Mouse (Mus musculus): ENCODE results near the gene Gm49342. TPM values are rescaled to one million over a fixed set of nuclear protein-coding genes. Genes with fewer than 3 reads are reported as not detected.
"Not testable (repeated sequence)": the region's sequence is repeated elsewhere in the genome, so short reads cannot be mapped to it uniquely, and the experiment has no call there.

Gm49342 gene
- polyA plus RNA-seq, 1 experiment from 2014 or later, result not detected

GRCm38 (mm10) chr14:50930754-50931492, 13.4 kb upstream of the Gm49342 start, which contains the start of the genes Pip4p1 and Pnp:
Gene Pip4p1, minus strand, starts transcription at chr14:50930856.
Gene Pnp, plus strand, starts transcription at chr14:50931082.
- H3K27me3 ChIP-seq (ENCODE audit: insufficient read depth, low read length), result no peaks in the 10 kb centered on the region
- peak; percentile 48; the same call in 1 of the 2 replicates for TF ChIP-seq EP300 (IDR thresholded peaks at IDR 0.05; ENCODE audit: low read depth)
- no peak for TF ChIP-seq CTCF (IDR thresholded peaks at IDR 0.05; ENCODE audit: low read depth)
- DNase-seq (peak; percentile 99), ATAC-seq (peak; percentile 98)
- H3K9ac ChIP-seq (replicated peaks), result peak within 1 kb of the TSS; percentile 96
- peak within 1 kb of the TSS; percentile 89 for H3K4me3 ChIP-seq (ENCODE audit: low read depth, low read length)
- under 1% methylated on average over 63 of the region's 68 CpGs for WGBS (ENCODE audit: insufficient replicate concordance)
- peaks cover 35% of the 10 kb centered on the region for H3K36me3 ChIP-seq (replicated peaks; ENCODE audit: insufficient read depth, low read length)
- peak within 1 kb of the TSS; percentile 99 for H3K27ac ChIP-seq (ENCODE audit: low read depth)
- peak within 1 kb of the TSS; percentile 84 for H3K4me2 ChIP-seq (ENCODE audit: low read depth, low read length)
- H3K9me3 ChIP-seq (ENCODE audit: low read length), result no peaks in the 10 kb centered on the region
- H3K4me1 ChIP-seq (ENCODE audit: insufficient read depth), result peaks cover 20% of the 10 kb centered on the region

GRCm38 (mm10) chr14:50931493-50932020, 12.8 kb upstream of the Gm49342 start:
- H3K36me3 ChIP-seq (replicated peaks; ENCODE audit: insufficient read depth, low read length), result peaks cover 29% of the 10 kb centered on the region
- 14% methylated on average over 12 of the region's 12 CpGs for WGBS (ENCODE audit: insufficient replicate concordance)
- no peak for ATAC-seq
- peak overlapping the region; percentile 89 for H3K4me3 ChIP-seq (ENCODE audit: low read depth, low read length)
- TF ChIP-seq EP300 (IDR thresholded peaks at IDR 0.05; ENCODE audit: low read depth) (no peak; the same call in 1 of the 2 replicates), CTCF (IDR thresholded peaks at IDR 0.05; ENCODE audit: low read depth) (no peak)
- H3K9ac ChIP-seq (replicated peaks), result peak overlapping the region; percentile 61
- H3K4me1 ChIP-seq (ENCODE audit: insufficient read depth), result peaks cover 20% of the 10 kb centered on the region
- peak overlapping the region; percentile 84 for H3K27ac ChIP-seq (ENCODE audit: low read depth)
- H3K27me3 ChIP-seq (ENCODE audit: insufficient read depth, low read length), result no peaks in the 10 kb centered on the region
- peak overlapping the region; percentile 84 for H3K4me2 ChIP-seq (ENCODE audit: low read depth, low read length)
- no peak for DNase-seq
- H3K9me3 ChIP-seq (ENCODE audit: low read length), result no peaks in the 10 kb centered on the region

DNA sequence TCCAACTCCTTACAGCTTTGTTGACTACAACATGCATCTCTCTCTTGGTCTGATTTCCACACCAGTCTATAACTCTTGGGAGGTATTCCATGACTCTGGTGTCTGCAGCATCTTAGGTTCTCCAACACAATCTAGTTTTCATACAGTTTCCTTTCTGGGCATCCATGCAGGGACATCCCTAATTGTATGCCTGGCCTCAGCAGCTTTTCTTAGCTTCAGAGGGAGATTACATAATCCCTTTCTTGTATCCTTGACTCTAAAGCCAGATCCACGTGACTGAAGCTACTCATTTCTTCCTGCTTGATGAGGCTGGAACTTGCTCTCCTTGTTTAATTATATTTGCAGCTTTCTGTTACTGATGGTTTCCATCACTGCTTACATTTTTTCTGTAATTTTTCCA, 7.7 kb upstream of the Gm49342 start:
- Histone ChIP-seq H3K27ac (ENCODE audit: low read depth) (no peak overlapping the region), H3K4me1 (ENCODE audit: insufficient read depth) (peaks cover 5% of the 10 kb centered on the region), H3K36me3 (replicated peaks; ENCODE audit: insufficient read depth, low read length) (no peaks in the 10 kb centered on the region), H3K4me3 (ENCODE audit: low read depth, low read length) (no peak overlapping the region), H3K27me3 (ENCODE audit: insufficient read depth, low read length) (no peaks in the 10 kb centered on the region), H3K4me2 (ENCODE audit: low read depth, low read length) (no peak overlapping the region), H3K9ac (replicated peaks) (no peak overlapping the region), H3K9me3 (ENCODE audit: low read length) (no peaks in the 10 kb centered on the region)
- TF ChIP-seq CTCF (IDR thresholded peaks at IDR 0.05; ENCODE audit: low read depth) (no peak), EP300 (IDR thresholded peaks at IDR 0.05; ENCODE audit: low read depth) (no peak)
- no peak for ATAC-seq
- DNase-seq, result no peak
- 47% methylated on average over 1 of the region's 1 CpGs for WGBS (ENCODE audit: insufficient replicate concordance)

DNA sequence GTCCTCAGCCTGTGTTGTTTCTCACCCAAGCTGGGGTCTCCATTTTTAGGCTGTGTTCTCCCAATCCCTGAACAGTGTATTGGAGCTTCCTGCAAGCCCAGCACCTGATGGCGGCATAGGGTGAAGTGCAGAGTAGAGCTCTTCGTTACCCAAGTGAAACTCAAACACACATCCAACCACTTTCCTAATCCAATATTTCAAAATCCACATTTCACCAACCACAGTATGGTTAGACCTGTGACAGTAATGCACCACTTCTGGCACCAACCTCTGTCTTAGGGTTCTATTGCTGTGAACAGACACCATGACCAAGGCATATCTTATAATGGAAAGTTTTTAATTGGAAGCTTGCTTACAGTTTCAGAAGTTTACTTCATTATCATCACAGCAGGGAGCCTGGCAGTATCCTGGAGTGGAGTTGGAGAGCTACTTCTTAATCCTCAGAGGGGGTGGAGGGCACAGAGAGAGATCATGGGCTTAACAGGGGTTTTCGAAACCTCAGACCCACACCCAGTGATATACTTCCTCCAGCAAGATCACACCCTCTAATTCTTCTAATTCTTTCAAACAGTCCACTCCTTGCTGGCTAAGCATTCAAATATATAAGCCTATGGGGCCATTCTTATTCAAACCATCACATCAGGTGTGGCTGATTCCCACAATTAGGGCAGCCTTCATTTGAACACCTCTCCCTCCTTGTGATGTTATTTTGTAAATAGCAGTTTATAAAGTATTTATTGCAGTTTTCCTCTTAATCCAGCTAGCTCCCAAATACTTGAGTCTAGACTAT, 6.0 kb upstream of the Gm49342 start:
- Histone ChIP-seq H3K36me3 (replicated peaks; ENCODE audit: insufficient read depth, low read length) (no peaks in the 10 kb centered on the region), H3K27ac (ENCODE audit: low read depth) (no peak overlapping the region), H3K4me2 (ENCODE audit: low read depth, low read length) (peak overlapping the region; percentile 18; the same call in 1 of the 2 replicates), H3K4me3 (ENCODE audit: low read depth, low read length) (0 out of 2 replicates have a peak overlapping the region, but pooled peaks have one; percentile 6), H3K9ac (replicated peaks) (no peak overlapping the region), H3K27me3 (ENCODE audit: insufficient read depth, low read length) (no peaks in the 10 kb centered on the region), H3K4me1 (ENCODE audit: insufficient read depth) (no peaks in the 10 kb centered on the region), H3K9me3 (ENCODE audit: low read length) (no peaks in the 10 kb centered on the region)
- TF ChIP-seq EP300 (IDR thresholded peaks at IDR 0.05; ENCODE audit: low read depth), result no peak
- no peak for TF ChIP-seq CTCF (IDR thresholded peaks at IDR 0.05; ENCODE audit: low read depth)
- WGBS (ENCODE audit: insufficient replicate concordance), result 71% methylated on average over 3 of the region's 3 CpGs
- ATAC-seq, result no peak
- no peak for DNase-seq

DNA sequence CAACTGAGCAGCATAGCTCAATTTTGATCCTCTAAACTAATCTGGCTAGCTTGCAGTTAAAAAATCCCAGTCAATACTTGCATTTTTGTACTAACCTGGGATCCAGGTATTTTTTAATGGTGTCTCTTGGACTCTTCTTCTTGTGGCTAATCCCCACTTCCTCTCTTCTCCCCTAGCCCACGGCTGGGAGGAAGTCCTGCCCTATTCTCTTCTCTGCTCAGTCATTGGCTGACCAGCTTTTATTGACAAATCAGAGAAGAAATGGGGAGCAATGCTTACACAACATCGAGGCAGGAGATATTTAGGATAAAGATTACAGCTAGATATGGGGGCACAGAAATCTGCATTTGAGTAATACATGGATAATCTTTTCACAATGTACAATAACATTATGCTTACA, 5.4 kb upstream of the Gm49342 start:
- H3K36me3 ChIP-seq (replicated peaks; ENCODE audit: insufficient read depth, low read length), result no peaks in the 10 kb centered on the region
- WGBS (ENCODE audit: insufficient replicate concordance), result 12% methylated on average over 2 of the region's 2 CpGs
- ATAC-seq (no peak), DNase-seq (no peak)
- H3K27ac ChIP-seq (ENCODE audit: low read depth), result no peak overlapping the region
- H3K4me2 ChIP-seq (ENCODE audit: low read depth, low read length), result peak overlapping the region; percentile 18; the same call in 1 of the 2 replicates
- TF ChIP-seq CTCF (IDR thresholded peaks at IDR 0.05; ENCODE audit: low read depth) (no peak), EP300 (IDR thresholded peaks at IDR 0.05; ENCODE audit: low read depth) (no peak)
- no peak overlapping the region for H3K9ac ChIP-seq (replicated peaks)
- H3K4me1 ChIP-seq (ENCODE audit: insufficient read depth), result no peaks in the 10 kb centered on the region; the same call in 1 of the 2 replicates
- no peaks in the 10 kb centered on the region for H3K27me3 ChIP-seq (ENCODE audit: insufficient read depth, low read length)
- H3K4me3 ChIP-seq (ENCODE audit: low read depth, low read length), result 0 out of 2 replicates have a peak overlapping the region, but pooled peaks have one; percentile 6
- no peaks in the 10 kb centered on the region for H3K9me3 ChIP-seq (ENCODE audit: low read length)

GRCm38 (mm10) chr14:50944668-50945033, 334 bp downstream of the Gm49342 start:
- peak overlapping the region; percentile 82 for H3K27ac ChIP-seq (ENCODE audit: low read depth)
- peak; percentile 50 for TF ChIP-seq CTCF (IDR thresholded peaks at IDR 0.05; ENCODE audit: low read depth)
- 1% methylated on average over 14 of the region's 15 CpGs for WGBS (ENCODE audit: insufficient replicate concordance)
- DNase-seq; H3K36me3 ChIP-seq (replicated peaks; ENCODE audit: insufficient read depth, low read length); H3K27me3 ChIP-seq (ENCODE audit: insufficient read depth, low read length); H3K4me1 ChIP-seq (ENCODE audit: insufficient read depth); H3K9me3 ChIP-seq (ENCODE audit: low read length): not testable (repeated sequence)
- peak overlapping the region; percentile 68 for H3K4me2 ChIP-seq (ENCODE audit: low read depth, low read length)
- peak; percentile 90 for ATAC-seq
- peak overlapping the region; percentile 75 for H3K9ac ChIP-seq (replicated peaks)
- peak overlapping the region; percentile 78 for H3K4me3 ChIP-seq (ENCODE audit: low read depth, low read length)

DNA sequence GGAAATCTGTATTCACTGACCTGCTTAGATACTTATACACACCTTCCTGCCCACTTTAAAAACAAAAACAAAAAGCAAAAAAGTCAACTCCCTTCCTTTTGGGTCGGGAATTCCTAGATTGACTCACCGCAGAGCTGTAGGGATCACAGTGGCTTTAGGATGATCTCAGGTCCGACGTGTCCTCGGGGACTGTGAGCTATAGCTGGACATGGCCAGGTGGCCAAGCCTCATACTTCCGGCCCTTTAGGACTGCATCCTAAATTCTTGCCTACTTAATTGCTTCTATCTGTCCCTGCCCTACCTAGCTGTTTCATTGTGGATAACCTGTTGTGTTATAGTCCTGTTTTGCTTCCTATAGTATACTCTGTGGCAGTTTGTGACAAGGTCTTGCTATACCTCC, 764 bp downstream of the Gm49342 start:
- H3K4me1 ChIP-seq (ENCODE audit: insufficient read depth); ATAC-seq; H3K36me3 ChIP-seq (replicated peaks; ENCODE audit: insufficient read depth, low read length); DNase-seq; H3K27me3 ChIP-seq (ENCODE audit: insufficient read depth, low read length); H3K9me3 ChIP-seq (ENCODE audit: low read length): not testable (repeated sequence)
- peak overlapping the region; percentile 82 for H3K27ac ChIP-seq (ENCODE audit: low read depth)
- peak overlapping the region; percentile 78 for H3K4me3 ChIP-seq (ENCODE audit: low read depth, low read length)
- H3K4me2 ChIP-seq (ENCODE audit: low read depth, low read length), result peak overlapping the region; percentile 68
- WGBS (ENCODE audit: insufficient replicate concordance), result 5% methylated on average over 6 of the region's 6 CpGs
- peak overlapping the region; percentile 75 for H3K9ac ChIP-seq (replicated peaks)

DNA sequence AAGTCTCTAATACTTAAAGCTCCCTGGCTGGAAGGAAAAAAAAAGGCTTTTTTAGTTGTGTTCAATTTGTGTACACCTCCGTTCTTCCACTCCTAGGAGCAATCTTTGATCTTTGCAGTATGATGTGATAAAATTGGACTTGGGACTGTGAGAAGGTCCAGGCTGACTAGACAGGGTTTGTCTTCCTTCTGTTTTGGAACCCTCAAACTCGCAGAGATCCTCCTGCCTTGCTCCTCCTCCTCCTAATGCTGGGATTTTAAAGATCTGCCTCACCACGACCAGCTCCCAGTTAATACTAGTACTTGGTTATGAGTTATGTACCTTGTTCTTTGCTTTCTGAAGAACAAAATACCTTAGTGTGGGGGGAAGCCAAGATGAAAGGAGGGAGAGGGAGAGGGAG, 1.2 kb downstream of the Gm49342 start:
- H3K9me3 ChIP-seq (ENCODE audit: low read length); DNase-seq; H3K4me1 ChIP-seq (ENCODE audit: insufficient read depth); ATAC-seq; H3K27me3 ChIP-seq (ENCODE audit: insufficient read depth, low read length); H3K36me3 ChIP-seq (replicated peaks; ENCODE audit: insufficient read depth, low read length): not testable (repeated sequence)
- peak overlapping the region; percentile 82 for H3K27ac ChIP-seq (ENCODE audit: low read depth)
- 6% methylated on average over 3 of the region's 3 CpGs for WGBS (ENCODE audit: insufficient replicate concordance)
- peak overlapping the region; percentile 68 for H3K4me2 ChIP-seq (ENCODE audit: low read depth, low read length)
- H3K9ac ChIP-seq (replicated peaks), result peak overlapping the region; percentile 75
- H3K4me3 ChIP-seq (ENCODE audit: low read depth, low read length), result peak overlapping the region; percentile 78

All from liver, postnatal 0 days (tissue).